Mouse (Mus musculus) midbrain, embryonic 16.5 days (tissue): ENCODE measurements around the gene Corin. TPM values are rescaled to one million over a fixed set of nuclear protein-coding genes. Genes with fewer than 3 reads are reported as not detected.

ENCODE experiments used
- ATAC-seq: fragments of 200-750 bp; cut with Nextera tagmentation; 2 replicates; pipeline ENCODE4 v1.8.0; 2017; ENCODE audit warnings: moderate TSS enrichment
- H3K27ac ChIP-seq: fragments of 300-500 bp; sonication (generic); 2 replicates; pipeline ENCODE4 v1.5.1; 2014; ENCODE audit warnings: mild to moderate bottlenecking, low read length, mixed read lengths
- H3K27me3 ChIP-seq: fragments of 300-500 bp; sonication (generic); 2 replicates; pipeline ENCODE4 v1.6.1; 2014; ENCODE audit warnings: low read depth, low read length, mixed read lengths; ENCODE audit not compliant: control insufficient read depth, insufficient read depth
- H3K36me3 ChIP-seq: fragments of 300-500 bp; sonication (generic); 2 replicates; pipeline ENCODE4 v1.6.1; 2014; ENCODE audit warnings: mild to moderate bottlenecking, low read length, moderate library complexity, mixed read lengths; ENCODE audit not compliant: control insufficient read depth, insufficient read depth
- H3K4me1 ChIP-seq: fragments of 300-500 bp; sonication (generic); 2 replicates; pipeline ENCODE4 v1.6.1; 2014; ENCODE audit warnings: mild to moderate bottlenecking, low read length, mixed read lengths; ENCODE audit not compliant: control insufficient read depth, insufficient read depth
- H3K4me2 ChIP-seq: fragments of 300-500 bp; sonication (generic); 2 replicates; pipeline ENCODE4 v1.6.1; 2014; ENCODE audit warnings: mild to moderate bottlenecking, low read length, mixed read lengths
- H3K4me3 ChIP-seq: fragments of 300-500 bp; sonication (generic); 2 replicates; pipeline ENCODE4 v1.5.1; 2014; ENCODE audit warnings: low read depth, mild to moderate bottlenecking, low read length, moderate library complexity, mixed read lengths
- H3K9ac ChIP-seq: fragments of 300-500 bp; sonication (generic); 2 replicates; pipeline ENCODE4 v1.6.1; 2014; ENCODE audit warnings: low read depth, low read length, mixed read lengths
- H3K9me3 ChIP-seq: fragments of 300-500 bp; sonication (generic); replicated peaks from 2 replicates; pipeline ENCODE4 v1.6.1; 2014; ENCODE audit warnings: mild to moderate bottlenecking, low read length, mixed read lengths; ENCODE audit not compliant: control insufficient read depth, poor library complexity, severe bottlenecking
- WGBS: fragments of 180-500 bp; shearing (Covaris S2); extraction: QIAGEN DNeasy Blood & Tissue Kit; methylation state at CpG from one replicate; pipeline ENCODE4 v1.1.7; 2014; 5-methylcytosine and 5-hydroxymethylcytosine counted together
- polyA plus RNA-seq: library from polyadenylated mRNA; unstranded; fragments of >200 nt; fragmentation: Nextera tagmentation; extraction: Ambion mirVana; gene quantifications from 2 replicates; pipeline ENCODE4 v1.2.1, GENCODE M21; 2015

The Corin gene
- polyA plus RNA-seq, 1 experiment from 2014 or later: 0.93 TPM

- Histone ChIP-seq H3K9me3 (no peaks in the 10 kb centered on the region), H3K9ac (no peak overlapping the region), H3K4me1 (no peaks in the 10 kb centered on the region), H3K27ac (no peak overlapping the region), H3K4me2 (no peak overlapping the region), H3K36me3 (no peaks in the 10 kb centered on the region), H3K4me3 (no peak overlapping the region), H3K27me3 (no peaks in the 10 kb centered on the region)
- 84% methylated on average over 3 of the region's 3 CpGs for WGBS
- no peak for ATAC-seq
These were observed 136.3 kb downstream of the Corin start for GRCm38 (mm10) chr5:72368004-72368403.

GRCm38 (mm10) chr5:72365801-72366200 is 138.5 kb downstream of the Corin start:
- no peaks in the 10 kb centered on the region for H3K36me3 ChIP-seq
- ATAC-seq: no peak
- H3K27me3 ChIP-seq: no peaks in the 10 kb centered on the region
- no peak overlapping the region for H3K4me2 ChIP-seq
- H3K27ac ChIP-seq: no peak overlapping the region
- no peak overlapping the region for H3K4me3 ChIP-seq
- H3K4me1 ChIP-seq: no peaks in the 10 kb centered on the region
- WGBS: 73% methylated on average over 4 of the region's 4 CpGs
- H3K9ac ChIP-seq: no peak overlapping the region
- no peaks in the 10 kb centered on the region for H3K9me3 ChIP-seq

DNA sequence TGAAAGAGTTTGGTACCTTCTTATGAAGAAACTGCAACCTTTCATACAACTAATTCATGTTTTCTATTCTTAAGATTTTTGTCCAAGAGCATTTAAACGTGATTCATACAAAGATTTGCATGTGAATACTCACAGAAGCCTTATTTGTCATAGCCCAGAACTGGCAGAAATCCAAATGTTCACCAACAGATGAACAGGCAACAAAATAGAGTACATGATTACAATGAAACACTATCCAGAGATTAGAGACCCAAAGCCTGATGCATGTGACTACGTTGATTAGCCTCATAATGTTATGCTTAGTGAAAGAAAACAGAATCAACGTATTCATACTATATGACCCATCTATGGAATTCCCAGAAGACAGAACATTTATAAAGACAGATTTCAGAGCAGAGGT is 140.4 kb downstream of the Corin start:
- Histone ChIP-seq H3K4me3 (no peak overlapping the region), H3K36me3 (no peaks in the 10 kb centered on the region), H3K4me1 (no peaks in the 10 kb centered on the region), H3K27ac (no peak overlapping the region), H3K4me2 (no peak overlapping the region), H3K9me3 (no peaks in the 10 kb centered on the region), H3K9ac (no peak overlapping the region), H3K27me3 (no peaks in the 10 kb centered on the region)
- ATAC-seq: no peak
- 47% methylated on average over 3 of the region's 3 CpGs for WGBS

DNA sequence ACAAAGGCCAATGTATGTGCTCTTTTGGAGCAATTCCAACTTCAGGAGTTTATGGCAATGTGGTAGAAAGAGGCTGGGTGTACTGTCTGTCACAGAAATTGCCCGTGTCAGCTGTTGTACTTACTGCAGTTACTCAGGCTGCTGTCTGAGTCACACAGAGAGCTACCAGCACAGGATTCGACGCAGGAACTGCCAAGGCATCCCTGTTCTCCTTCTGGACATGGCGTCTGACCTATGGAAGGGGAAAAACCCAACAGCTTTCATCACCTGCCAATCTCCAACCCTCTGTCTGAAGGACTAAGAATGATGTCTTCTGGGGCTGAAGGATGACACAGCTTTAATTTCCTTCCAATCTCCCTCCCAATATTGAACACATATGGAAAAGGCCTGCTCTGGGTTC is 150.5 kb downstream of the Corin start:
- no peak overlapping the region for H3K4me2 ChIP-seq
- H3K27ac ChIP-seq: no peak overlapping the region
- H3K4me1 ChIP-seq: no peaks in the 10 kb centered on the region
- WGBS: 87% methylated on average over 4 of the region's 4 CpGs
- no peaks in the 10 kb centered on the region for H3K27me3 ChIP-seq
- H3K9me3 ChIP-seq: no peaks in the 10 kb centered on the region
- no peak for ATAC-seq
- H3K9ac ChIP-seq: no peak overlapping the region
- no peak overlapping the region for H3K4me3 ChIP-seq
- H3K36me3 ChIP-seq: no peaks in the 10 kb centered on the region

- no peaks in the 10 kb centered on the region for H3K9me3 ChIP-seq
- H3K27me3 ChIP-seq: no peaks in the 10 kb centered on the region
- H3K4me3 ChIP-seq: no peak overlapping the region
- no peak overlapping the region for H3K9ac ChIP-seq
- peak; percentile 97 for ATAC-seq
- no peaks in the 10 kb centered on the region for H3K36me3 ChIP-seq
- H3K27ac ChIP-seq: no peak overlapping the region
- no peaks in the 10 kb centered on the region for H3K4me1 ChIP-seq
- 39% methylated on average over 5 of the region's 5 CpGs for WGBS
- H3K4me2 ChIP-seq: no peak overlapping the region
These were observed 154.1 kb downstream of the Corin start for GRCm38 (mm10) chr5:72350081-72350758.

- H3K9ac ChIP-seq: no peak overlapping the region
- no peaks in the 10 kb centered on the region for H3K27me3 ChIP-seq
- WGBS: 49% methylated on average over 2 of the region's 2 CpGs
- ATAC-seq: no peak
- H3K4me1 ChIP-seq: no peaks in the 10 kb centered on the region
- no peaks in the 10 kb centered on the region for H3K36me3 ChIP-seq
- no peak overlapping the region for H3K27ac ChIP-seq
- no peak overlapping the region for H3K4me3 ChIP-seq
- H3K4me2 ChIP-seq: no peak overlapping the region
- no peaks in the 10 kb centered on the region for H3K9me3 ChIP-seq
These were observed 155.7 kb downstream of the Corin start for GRCm38 (mm10) chr5:72348591-72348990.

- H3K27me3 ChIP-seq: no peaks in the 10 kb centered on the region
- no peak overlapping the region for H3K4me2 ChIP-seq
- no peak overlapping the region for H3K4me3 ChIP-seq
- no peak overlapping the region for H3K27ac ChIP-seq
- H3K36me3 ChIP-seq: no peaks in the 10 kb centered on the region
- no peaks in the 10 kb centered on the region; the same call in 1 of the 2 replicates for H3K4me1 ChIP-seq
- ATAC-seq: no peak
- 83% methylated on average over 5 of the region's 5 CpGs for WGBS
- no peak overlapping the region for H3K9ac ChIP-seq
- H3K9me3 ChIP-seq: no peaks in the 10 kb centered on the region
These were observed 168.4 kb downstream of the Corin start for GRCm38 (mm10) chr5:72335873-72336272.

GRCm38 (mm10) chr5:72332901-72333300 is 171.4 kb downstream of the Corin start:
- 93% methylated on average over 10 of the region's 10 CpGs for WGBS
- Histone ChIP-seq H3K4me2 (no peak overlapping the region), H3K27me3 (no peaks in the 10 kb centered on the region), H3K4me3 (no peak overlapping the region), H3K36me3 (no peaks in the 10 kb centered on the region), H3K27ac (no peak overlapping the region), H3K9me3 (no peaks in the 10 kb centered on the region), H3K4me1 (no peaks in the 10 kb centered on the region; the same call in 1 of the 2 replicates), H3K9ac (no peak overlapping the region)
- ATAC-seq: no peak

DNA sequence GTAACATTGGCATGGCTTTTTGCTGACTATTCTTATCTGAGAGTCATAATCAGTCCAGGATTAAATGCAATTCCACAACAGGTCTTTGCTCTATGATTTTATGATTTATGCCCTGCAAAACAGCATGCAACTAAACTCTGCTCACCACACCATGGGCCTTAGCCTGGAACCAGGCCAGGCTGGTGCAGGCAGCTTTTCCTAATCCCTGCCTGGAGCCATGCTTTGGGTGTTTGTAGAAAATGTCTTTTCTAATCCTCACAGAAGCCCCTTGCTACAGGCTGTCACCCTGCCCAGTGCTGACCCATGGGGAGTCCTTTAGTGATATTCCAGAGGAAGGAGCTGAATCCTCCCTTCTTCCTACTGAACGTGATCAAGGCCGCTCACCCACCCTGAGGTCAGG is 173.1 kb downstream of the Corin start:
- 49% methylated on average over 2 of the region's 2 CpGs for WGBS
- H3K27ac ChIP-seq: no peak overlapping the region
- H3K4me2 ChIP-seq: no peak overlapping the region
- no peak overlapping the region for H3K9ac ChIP-seq
- no peak overlapping the region for H3K4me3 ChIP-seq
- no peaks in the 10 kb centered on the region for H3K9me3 ChIP-seq
- no peaks in the 10 kb centered on the region for H3K36me3 ChIP-seq
- ATAC-seq: peak; percentile 58; the same call in 1 of the 2 replicates
- no peaks in the 10 kb centered on the region; the same call in 1 of the 2 replicates for H3K4me1 ChIP-seq
- no peaks in the 10 kb centered on the region for H3K27me3 ChIP-seq
